Mouse (Mus musculus) right cerebral cortex, adult 18-20 months (tissue): ENCODE measurements around the gene Csnka2ip.

Source experiments
- DNase-seq: peaks from one replicate; pipeline ENCODE4 v3.0.0; 2022; ENCODE audit warnings: mixed read lengths

The Csnka2ip gene

GRCm38 (mm10) chr16:64602308-64602707, at the start of gene Csnka2ip:
Csnka2ip (minus strand) TSS chr16:64602408.
- DNase-seq, result no peak

- no peak for DNase-seq
Measured at GRCm38 (mm10) chr16:64649594-64650290, 47.5 kb upstream of the Csnka2ip start.

- DNase-seq, result no peak
Measured at GRCm38 (mm10) chr16:64647771-64648170, 45.6 kb upstream of the Csnka2ip start.

- DNase-seq, result no peak
Measured at GRCm38 (mm10) chr16:64635110-64635509, 32.9 kb upstream of the Csnka2ip start.

- DNase-seq, result no peak
Measured at GRCm38 (mm10) chr16:64620116-64620515, 17.9 kb upstream of the Csnka2ip start.

GRCm38 (mm10) chr16:64614648-64615047, 12.4 kb upstream of the Csnka2ip start:
- no peak for DNase-seq

GRCm38 (mm10) chr16:64607793-64608192, 5.6 kb upstream of the Csnka2ip start:
- no peak for DNase-seq

GRCm38 (mm10) chr16:64586825-64587224, 15.4 kb downstream of the Csnka2ip start:
- no peak for DNase-seq

- DNase-seq, result no peak
Measured at GRCm38 (mm10) chr16:64586262-64586619, 16.0 kb downstream of the Csnka2ip start.

GRCm38 (mm10) chr16:64585599-64586261, 16.5 kb downstream of the Csnka2ip start:
- DNase-seq, result no peak

GRCm38 (mm10) chr16:64584591-64584990, 17.6 kb downstream of the Csnka2ip start:
- DNase-seq, result no peak

GRCm38 (mm10) chr16:64583406-64583805, 18.8 kb downstream of the Csnka2ip start:
- DNase-seq, result no peak

- no peak for DNase-seq
Measured at GRCm38 (mm10) chr16:64569496-64569895, 32.7 kb downstream of the Csnka2ip start.

- DNase-seq, result no peak
Measured at GRCm38 (mm10) chr16:64563081-64563480, 39.1 kb downstream of the Csnka2ip start.

GRCm38 (mm10) chr16:64558518-64558917, 43.7 kb downstream of the Csnka2ip start:
- DNase-seq, result no peak

GRCm38 (mm10) chr16:64526883-64527282, 75.3 kb downstream of the Csnka2ip start:
- DNase-seq, result no peak

GRCm38 (mm10) chr16:64524051-64524645, 78.1 kb downstream of the Csnka2ip start:
- DNase-seq, result no peak

GRCm38 (mm10) chr16:64513423-64513822, 88.8 kb downstream of the Csnka2ip start:
- DNase-seq, result no peak
